Mouse (Mus musculus) cerebellum, postnatal 25 days (tissue): Measurements from ENCODE around the gene Ubl7.
A peak's percentile ranks its signal among the peaks of the same experiment; 100 is the strongest.

Experiments
- DNase-seq, 2 experiments: peaks; one replicate each; pipeline ENCODE4 v3.0.0; 2021; ENCODE audit warnings: mixed read lengths in 2 of 2

Gene Ubl7

DNA sequence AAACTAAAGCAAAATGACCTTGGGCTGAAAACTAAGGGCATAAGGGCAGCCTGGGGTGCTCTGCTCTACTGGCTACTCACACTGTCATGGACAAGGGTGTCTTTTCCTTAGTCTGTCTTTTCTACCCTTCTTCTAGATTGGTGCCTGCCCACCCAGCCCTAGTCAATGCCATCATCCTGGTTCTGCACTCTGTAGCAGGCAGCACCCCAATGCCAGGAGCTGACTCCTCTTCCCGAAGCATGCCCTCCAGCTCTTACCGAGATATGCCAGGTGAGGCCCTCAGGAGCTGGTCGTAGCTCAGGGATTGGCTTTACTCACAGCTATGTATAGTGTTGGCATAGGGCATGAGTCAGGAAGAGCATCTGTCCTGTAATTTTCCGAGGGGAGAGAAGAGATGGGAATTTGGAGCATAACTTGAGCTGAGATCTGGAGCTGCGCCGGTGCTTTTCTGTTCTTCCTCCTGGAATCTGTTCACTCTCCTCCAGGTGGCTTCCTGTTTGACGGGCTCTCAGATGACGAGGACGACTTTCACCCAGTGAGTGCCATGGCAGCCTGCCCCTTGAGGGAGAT lies 10.8 kb downstream of the Ubl7 start:
- peak; percentile 75 to 81 for DNase-seq

DNA sequence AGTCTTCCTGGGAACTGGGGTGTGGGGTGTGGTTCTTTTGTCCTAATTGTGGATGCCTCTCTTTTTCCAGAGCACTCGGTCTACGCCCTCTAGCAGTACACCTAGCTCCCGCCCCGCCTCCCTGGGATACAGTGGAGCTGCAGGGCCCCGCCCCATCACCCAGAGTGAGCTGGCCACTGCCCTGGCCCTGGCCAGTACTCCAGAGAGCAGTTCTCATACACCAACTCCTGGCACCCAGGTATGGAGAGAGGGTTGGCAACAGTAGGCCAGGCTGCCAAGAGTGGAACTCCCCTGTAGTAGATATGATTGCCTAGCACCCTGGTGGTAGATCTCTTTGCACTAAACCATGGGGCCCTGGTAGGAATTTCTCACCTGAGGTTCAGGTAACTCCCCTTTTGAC lies 11.6 kb downstream of the Ubl7 start:
- DNase-seq: peak in 1 of 2 experiments; percentile 53

DNA sequence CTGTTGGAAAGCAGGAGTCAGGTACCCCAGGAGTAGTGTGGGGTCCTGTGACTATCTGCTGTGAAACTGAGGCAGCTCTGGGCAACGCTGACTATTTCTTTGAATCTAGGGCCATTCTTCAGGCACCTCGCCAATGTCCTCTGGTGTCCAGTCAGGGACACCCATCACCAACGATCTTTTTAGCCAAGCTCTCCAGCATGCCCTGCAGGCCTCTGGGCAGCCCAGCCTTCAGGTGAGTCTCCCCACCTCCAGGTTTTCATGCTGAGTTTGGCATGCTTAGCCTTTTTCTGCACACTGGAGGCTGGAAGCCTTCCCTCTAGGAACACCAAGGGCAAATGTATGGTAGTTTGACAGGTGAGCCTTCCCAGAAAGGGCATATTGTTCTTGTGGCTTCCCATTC lies 12.3 kb downstream of the Ubl7 start:
- DNase-seq: peak in 1 of 2 experiments; percentile 40

DNA sequence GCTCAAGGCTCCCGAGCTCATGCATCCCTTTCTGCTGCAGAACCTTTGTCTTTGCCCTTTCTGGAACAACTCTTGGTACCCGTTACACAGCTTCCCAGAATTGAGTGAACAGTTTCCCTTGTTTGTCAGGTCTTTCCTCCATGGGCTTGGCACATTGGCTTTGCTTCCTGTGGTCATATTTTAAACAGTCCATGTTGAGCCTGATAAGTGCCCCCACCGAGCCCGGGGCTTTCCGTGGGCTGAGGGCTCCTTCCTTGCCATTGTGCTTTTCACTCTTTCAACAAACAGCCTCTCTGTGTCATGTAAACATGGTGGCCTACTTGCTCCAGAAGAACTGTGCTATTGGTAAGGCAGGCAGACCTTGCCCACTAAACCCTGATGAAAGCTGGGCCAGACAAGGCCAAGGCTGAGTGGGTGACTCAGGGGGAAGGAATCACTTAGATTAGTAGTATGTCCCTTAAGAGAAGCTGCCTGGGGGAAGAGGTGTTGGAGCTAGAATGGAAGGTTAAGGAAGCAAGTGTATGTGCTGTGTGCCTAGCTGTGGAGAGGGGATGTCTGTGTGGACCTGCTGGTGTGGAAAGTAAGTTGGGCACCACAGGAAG lies 20.5 kb downstream of the Ubl7 start:
- no peak for DNase-seq

DNA sequence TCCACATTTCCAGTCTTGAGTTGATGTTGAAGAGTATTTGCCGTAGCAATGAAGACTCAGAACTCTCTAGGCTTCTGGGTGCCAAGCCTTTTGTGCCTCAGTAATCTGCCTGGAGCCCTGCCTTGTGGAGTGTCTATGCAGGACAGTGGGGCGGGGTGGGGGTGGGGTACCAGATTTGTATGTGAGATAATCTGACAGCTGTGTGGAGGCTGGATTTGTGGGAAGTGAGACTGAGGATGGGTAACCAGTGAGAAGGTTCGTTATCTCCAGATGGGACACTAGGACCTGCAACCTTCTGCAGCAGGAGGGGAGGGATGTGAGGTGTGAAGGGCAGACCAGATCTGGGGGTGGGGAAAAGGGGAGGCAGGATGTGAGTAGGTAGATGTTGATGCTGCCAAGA lies 21.5 kb downstream of the Ubl7 start:
- no peak for DNase-seq

DNA sequence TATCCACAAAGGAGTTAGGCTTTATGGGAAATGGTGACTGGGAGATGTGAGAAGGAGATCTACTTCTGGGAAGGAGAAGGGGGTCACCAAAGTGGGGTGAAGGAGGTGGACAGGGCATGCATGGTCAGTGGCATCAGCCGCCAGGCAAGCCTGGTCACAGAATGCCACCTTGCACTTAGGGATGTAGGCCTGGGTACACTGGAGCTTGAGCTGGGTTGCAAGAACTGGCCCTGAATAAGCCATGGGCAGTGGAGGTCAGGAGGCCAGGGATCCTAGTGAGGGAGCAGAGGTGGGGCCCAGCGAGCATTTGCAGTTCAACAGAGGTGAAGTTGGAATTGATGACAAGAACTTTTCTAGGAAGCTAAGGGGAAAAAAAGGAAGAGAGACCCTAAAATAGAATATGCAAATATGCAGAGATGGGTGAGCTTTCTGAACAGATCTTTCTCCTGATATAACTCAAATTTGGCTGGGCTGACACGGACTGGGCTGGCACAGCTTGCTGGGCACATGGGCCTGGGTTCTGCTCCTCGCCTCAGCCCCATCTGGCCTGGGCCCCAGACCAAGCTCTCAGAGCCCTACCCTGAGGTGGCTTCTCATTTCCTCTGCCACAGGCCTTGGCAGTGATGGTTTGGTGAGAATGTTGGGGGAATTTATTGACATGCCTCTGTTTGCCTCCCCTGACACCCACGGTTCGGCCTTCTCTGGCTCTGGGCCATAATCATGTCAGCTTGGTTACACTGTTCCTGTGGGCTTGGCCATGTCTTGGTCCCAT lies 22.2 kb downstream of the Ubl7 start:
- peak; percentile 85 to 89 for DNase-seq

DNA sequence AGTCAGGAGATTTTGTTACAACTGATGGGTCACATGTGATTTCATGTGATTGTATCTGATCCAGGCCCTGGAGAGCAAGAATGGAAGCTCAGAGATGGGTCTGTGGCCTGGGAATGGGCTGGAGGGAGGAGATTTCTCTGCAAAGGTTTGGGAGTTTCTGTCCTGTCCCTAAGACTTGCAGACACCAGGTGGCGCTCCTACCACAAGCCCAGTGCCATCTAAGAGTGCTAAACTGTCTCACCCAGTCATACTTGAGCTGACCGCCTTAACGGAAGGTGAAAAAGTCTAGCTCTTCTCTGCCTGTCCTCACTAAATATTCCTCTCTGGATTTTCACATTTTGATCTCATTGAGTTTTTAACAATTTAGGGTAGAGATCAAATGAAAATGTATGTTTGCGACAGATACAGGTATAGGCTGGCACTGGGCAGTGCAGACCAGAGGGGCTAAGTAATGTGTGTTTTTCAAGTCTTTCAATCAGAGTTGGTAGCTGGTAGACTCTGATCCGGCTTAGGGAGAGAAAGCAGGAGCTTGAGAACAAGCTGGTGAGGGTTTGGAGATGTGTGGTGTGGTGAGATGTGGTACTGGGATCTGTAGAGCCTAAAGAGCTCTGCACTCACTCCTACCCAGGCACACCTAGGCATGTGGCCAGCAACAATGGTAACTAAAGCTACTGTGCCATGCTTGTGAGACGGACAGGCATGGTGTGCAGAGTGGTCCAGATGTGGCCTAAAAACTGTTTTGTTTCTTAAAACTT lies 25.1 kb downstream of the Ubl7 start:
- DNase-seq: peak; percentile 94 to 96

DNA sequence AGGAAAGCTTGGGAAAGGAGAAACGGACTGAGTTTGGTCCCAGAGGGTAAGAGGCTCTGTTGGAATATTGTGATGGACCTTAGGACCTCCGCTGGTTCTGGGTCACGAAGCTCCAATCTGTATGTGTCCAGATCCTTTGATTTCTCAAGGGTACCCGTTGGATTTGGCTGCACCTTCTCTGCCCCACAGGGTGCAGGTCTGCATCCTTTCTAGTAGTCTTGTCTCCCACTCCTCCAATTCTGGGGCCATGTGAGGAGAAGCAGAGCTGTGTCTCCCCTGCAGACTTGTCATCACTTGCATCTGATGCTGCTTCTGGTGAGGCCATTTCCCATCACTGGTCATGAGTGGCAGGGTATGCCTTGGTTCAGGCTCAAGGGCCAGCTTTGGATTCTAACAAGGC lies 26.4 kb downstream of the Ubl7 start:
- DNase-seq: no peak

DNA sequence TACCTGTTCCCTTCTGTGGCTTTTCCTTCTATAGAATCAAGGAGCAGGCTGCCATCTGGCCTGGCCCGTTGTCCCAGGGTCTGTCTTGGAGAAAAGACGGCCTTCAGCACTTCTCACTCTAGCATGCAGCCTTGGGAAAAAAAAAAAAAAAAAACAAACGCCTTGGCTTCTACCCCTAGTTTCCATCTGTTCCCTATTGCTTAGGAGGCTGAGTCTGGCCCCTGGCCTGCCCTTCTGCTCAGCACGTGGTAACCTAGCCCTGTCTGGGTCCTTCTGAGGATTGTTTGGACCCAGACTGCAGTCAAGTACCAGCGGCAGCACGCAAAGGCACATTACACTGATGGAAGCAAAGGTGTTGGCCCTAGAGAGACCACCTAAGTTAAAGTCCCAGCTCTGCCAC lies 26.9 kb downstream of the Ubl7 start:
- DNase-seq: peak; percentile 73 to 81

DNA sequence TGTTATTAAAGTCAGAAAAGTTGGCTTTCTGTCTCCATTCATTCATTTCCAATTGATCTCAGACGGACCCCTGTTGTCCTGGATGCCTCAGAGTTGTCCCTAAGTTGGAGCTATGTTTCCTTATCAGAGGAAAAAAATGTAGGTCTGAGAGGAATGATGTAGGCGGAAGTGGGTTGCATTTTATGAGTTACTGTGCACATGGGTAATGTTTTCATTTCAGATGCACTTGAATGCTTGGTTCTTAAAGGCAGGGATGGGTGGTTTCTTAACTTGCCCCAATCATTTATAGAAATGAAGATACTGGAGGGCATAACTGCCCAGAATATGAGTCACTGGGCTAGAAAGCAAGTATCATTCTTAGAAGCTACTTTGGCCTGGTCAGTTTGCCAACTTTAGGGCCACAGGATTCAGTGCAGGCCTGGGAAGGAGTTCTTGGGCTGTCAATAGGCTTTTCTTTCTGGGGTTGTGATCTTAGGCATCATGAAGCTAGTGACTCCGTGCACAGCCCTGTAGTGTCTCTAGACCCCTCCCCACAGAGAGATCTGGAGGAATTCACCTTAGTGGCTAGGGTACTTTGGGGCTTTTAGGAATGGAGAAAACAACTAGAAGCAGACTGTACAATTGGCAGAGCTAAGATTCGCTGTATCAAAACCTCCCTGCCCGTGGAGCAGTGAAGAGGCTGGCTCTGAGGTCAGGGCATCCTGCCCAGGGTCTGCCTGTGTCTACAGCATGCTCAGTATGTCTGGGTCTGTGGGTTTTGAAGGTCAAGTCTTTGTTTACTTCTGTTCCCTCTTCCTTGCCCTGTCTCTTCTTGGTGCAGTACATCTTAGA lies 27.7 kb downstream of the Ubl7 start:
- DNase-seq: peak; percentile 29 to 37

DNA sequence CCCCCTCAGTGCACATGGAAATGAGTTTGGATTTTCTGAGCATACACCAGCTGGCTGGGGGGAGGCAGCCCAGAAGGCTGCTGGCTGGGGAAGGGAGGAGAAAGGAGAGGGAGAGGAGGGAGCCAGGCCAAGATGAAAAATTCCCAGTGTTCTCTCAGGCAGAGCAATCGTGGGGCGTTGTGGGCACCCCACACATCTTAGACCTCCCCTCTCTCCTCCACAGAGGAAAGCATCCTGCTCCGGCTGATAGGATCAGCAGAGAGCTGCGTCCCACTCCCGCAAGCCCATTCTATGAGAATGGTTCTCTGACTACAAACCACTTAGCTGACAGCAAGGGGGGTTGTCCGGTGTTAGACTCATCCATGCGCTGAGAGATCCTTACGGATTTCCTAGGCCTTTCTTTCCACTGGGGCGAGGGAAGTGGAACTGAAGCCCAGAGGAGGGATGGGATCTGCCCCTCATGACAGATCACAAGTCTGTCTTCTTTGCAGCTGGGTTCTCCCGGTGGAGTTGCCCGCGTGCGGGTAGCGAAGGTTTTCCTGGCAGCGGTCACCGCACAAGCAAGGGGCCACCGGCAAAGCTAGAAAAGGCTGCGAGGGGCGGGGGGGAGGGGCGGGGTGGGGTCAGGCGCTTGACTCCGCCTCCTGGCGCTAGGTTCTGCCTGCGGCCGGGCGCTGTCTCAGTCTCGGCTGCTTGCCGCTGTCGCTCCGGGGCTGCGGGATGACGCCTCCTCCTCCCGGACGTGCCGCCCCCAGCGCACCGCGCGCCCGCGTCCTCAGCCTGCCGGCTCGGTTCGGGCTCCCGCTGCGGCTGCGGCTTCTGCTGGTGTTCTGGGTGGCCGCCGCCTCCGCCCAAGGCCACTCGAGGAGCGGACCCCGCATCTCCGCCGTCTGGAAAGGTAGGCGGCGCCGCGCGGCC lies 28.9 kb downstream of the Ubl7 start, which contains the start of gene Sema7a:
Gene Sema7a, plus strand, starts transcription at position 682 of the 918 bp plus-strand sequence.
- DNase-seq: peak; percentile 93 to 94

DNA sequence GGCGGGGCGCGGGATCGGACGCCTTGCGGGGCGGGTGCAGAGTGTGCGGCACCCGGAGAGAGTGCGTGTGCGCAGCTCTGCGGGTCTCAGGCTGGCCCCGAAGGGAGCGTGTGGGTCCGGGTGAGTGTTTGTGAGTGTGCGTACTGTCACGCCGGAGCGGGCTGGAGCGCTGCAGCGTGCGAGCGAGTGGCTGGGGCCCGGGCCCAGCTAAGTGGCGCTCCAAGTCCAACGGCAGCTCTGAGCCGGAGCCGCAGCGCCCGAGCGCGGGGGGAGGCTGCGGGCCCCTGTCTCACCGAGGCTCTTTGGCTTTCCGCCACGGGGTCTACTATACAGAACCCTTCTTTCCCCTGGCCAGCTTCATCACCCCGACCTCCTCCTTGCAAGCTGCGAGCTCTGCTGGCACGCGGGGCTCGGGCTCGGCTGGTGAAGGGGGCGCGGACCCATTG lies 29.6 kb downstream of the Ubl7 start:
- peak in 1 of 2 experiments; percentile 75 for DNase-seq

DNA sequence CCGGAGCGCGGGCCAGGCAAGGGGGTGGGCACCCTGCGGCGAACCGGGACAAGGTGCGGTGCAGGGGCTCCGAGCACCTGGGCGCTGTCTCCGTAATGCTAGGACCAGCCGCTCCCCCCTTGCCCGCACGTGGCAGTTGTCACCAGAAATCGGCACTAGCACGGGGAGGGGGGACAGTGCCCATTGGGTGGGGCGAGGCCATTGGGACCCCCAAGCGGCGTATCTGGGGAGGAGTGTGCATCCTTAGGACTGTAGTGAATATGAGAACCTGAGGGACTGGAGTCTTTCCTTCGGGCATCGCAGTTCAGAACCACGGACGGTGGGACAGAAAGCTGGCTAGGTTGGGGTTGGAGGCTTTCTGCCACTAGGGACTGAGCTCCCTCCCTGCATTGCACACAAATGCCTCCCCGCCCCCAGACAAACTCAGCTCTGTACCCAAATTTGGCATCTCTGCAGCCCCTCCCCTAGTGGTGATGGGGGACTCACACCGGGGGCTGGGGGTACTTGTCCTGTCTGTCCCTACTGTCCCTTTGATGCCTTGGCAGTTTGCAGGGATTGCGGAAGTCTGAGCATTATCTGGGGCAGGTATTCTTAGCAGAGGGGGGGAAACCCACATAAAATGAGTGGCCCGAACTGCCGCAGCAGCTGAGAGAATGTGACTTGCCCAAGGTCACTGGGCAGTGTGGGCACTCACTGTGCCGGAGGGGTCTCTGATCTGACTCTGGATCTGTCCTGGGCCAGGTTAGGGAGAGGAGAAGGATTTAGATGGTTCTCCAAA lies 30.3 kb downstream of the Ubl7 start:
- peak; percentile 57 to 68 for DNase-seq

DNA sequence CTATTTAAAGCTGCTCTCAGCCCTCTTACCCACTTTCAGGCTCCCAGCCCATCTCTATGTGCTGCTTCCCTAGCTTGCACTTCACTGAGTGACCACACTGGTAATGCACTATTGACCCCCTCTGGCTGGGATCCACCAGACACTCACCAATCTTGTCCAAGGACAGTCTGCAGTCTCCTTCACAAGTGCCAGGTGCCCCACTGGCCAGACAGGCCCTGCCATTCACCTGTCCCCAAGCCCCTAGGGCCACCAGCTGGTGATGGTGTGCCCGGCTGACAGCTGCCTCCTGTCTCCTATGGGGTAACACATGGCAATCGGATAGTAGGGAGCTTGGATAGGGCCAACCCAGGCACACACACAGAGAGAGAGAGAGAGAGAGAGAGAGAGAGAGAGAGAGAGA lies 31.3 kb downstream of the Ubl7 start:
- peak; percentile 78 to 81 for DNase-seq

DNA sequence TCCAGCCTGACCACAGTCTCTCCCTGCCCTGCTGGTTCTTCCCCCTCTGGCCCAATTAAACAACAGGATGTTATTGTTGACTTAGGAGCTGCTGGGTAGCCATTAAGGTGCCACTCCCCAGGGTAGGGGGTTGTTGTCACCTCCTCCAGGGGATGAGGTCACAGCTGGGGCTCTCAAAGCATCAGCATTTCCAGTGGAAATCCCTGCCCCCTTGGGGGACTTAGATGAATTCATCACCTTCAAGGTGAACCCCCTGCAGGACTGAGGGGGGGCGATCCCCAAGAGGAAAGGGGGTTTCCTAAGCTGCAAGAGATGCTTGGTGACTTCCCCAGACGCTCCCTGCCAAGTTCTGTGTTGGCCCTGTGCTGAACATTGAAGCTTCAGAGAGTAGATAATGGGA lies 32.3 kb downstream of the Ubl7 start:
- DNase-seq: no peak

DNA sequence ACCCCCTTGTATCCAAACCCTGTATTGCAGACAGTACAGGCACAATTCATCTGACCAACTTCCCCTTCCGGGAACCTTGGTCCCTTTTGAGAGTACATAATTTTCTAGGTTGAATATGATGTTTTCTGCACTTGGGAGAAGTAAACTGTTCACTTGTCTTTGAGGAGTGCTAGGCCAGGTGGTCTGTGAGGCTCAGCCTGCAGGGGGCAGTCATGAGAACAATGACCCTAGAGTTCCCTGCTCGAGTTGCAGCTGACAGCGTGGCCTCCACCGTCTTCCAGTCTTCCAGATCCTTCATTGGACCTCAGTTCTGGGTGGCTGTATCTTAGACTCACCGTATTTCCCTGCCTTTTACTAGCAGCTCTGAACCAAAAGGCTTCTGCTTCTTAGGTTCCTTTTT lies 33.8 kb downstream of the Ubl7 start:
- DNase-seq: peak; percentile 78 to 85

DNA sequence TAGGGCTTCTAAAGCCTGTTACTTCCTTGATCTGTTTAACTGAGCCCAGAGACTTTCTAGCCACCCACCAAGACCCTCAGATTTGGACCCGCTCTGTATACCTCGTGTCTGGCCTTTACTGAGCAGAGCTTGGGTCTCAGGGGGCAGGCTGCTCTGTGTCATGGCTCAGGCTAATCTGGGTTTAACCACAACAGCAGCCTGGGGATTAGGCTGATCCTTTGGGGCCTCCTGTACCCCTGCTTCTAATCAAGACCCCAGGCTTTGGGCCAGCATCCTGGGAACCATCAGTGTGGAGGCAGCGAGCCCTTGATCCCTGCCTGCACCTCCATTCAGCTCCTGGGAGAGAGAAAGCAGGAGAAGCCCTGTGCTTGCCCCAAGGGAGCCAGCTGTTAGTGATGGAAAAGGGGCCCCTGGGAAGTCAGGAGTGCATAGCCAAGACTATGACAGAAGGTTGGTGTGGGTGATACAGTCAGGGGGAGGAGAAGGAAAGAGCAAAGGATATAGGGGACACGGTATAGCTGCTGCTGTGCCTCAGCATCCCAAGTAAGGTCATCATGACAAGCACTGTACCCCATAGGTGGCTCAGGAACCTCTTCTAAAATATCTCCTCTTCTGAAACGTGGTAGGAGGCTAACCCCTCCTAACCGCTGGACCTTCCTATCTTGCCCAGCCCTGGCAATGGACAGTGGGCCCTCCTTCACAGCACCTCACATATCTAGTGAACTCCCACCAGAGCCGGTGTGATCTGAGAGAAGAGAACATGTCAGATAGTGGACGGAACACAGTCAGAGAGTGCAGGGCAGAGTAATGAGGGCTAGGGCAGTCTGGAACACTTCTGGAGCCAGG lies 35.2 kb downstream of the Ubl7 start:
- no peak for DNase-seq

DNA sequence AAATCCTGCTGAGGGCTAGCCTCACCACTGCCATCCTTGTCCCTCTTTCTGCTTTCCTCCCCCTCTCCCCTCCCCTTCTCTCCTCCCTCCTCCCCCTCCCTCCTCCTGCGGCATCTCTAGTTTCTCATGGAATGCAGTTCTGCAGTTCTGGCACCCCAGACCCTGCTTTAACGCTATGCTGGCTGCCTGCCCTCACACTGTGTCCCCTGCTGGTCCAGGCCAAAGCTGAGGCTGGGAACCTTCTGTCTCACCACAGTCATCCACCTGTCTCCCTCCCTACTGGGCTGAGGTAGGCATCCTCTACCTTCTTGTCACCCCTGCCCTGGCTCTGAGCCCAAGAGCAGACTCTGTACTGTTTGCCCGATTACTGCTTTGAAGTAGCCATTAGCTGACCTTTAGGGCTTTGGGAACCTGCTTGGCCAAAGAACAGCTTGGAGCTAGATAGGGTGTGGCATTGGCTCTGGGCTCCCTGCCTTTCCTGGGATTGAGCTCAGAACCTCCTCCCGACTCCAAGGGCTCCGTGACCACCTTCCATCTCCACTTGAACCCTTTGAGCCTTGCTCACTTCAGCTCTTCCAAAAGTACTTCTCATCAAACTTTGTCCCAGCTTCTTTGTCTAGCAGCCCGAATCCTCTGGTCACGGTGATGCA lies 36.7 kb downstream of the Ubl7 start:
- DNase-seq: peak; percentile 85 to 90
